Mouse (Mus musculus): ENCODE data around the gene Foxg1. TPM values are rescaled to one million over a fixed set of nuclear protein-coding genes. Genes with fewer than 3 reads are reported as not detected.
A peak's percentile ranks its signal among the peaks of the same experiment; 100 is the strongest.

Gene Foxg1
- total and polyA plus RNA-seq, 2 experiments from 2014 or later: 50.8 to 79.4 TPM

GRCm38 (mm10) chr12:49391305-49392040, 9.0 kb downstream of the Foxg1 start:
- H3K36me3 ChIP-seq (ENCODE audit: insufficient read depth): peaks cover 10% of the 10 kb centered on the region
- H3K27me3 ChIP-seq (ENCODE audit: insufficient read depth, low read length): no peaks in the 10 kb centered on the region
- ATAC-seq: peak; percentile 74
- peak overlapping the region; percentile 98 for H3K9ac ChIP-seq
- H3K4me2 ChIP-seq (ENCODE audit: low read depth): peak overlapping the region; percentile 86
- TF ChIP-seq CTCF (IDR thresholded peaks at IDR 0.05; ENCODE audit: low read depth): peak; percentile 57
- peak; percentile 89 for DNase-seq
- peak overlapping the region; percentile 98 for H3K27ac ChIP-seq (ENCODE audit: low read depth, low read length)
- H3K4me3 ChIP-seq (ENCODE audit: low read depth, low read length): peak overlapping the region; percentile 54
- WGBS: under 1% methylated on average over 42 of the region's 42 CpGs
- H3K9me3 ChIP-seq (ENCODE audit: low read length): no peaks in the 10 kb centered on the region
- no peaks in the 10 kb centered on the region for H3K4me1 ChIP-seq (ENCODE audit: insufficient read depth)

GRCm38 (mm10) chr12:49392041-49392390, 9.6 kb downstream of the Foxg1 start:
- Histone ChIP-seq H3K4me2 (ENCODE audit: low read depth) (peak overlapping the region; percentile 86), H3K4me1 (ENCODE audit: insufficient read depth) (no peaks in the 10 kb centered on the region), H3K27me3 (ENCODE audit: insufficient read depth, low read length) (no peaks in the 10 kb centered on the region), H3K9ac (peak overlapping the region; percentile 98), H3K27ac (ENCODE audit: low read depth, low read length) (peak overlapping the region; percentile 98), H3K9me3 (ENCODE audit: low read length) (no peaks in the 10 kb centered on the region), H3K36me3 (ENCODE audit: insufficient read depth) (peaks cover 10% of the 10 kb centered on the region), H3K4me3 (ENCODE audit: low read depth, low read length) (peak overlapping the region; percentile 54)
- DNase-seq: no peak
- ATAC-seq: no peak
- 1% methylated on average over 10 of the region's 10 CpGs for WGBS
- no peak for TF ChIP-seq CTCF (IDR thresholded peaks at IDR 0.05; ENCODE audit: low read depth)

GRCm38 (mm10) chr12:49392876-49393275, 10.4 kb downstream of the Foxg1 start:
- Histone ChIP-seq H3K4me2 (ENCODE audit: low read depth) (peak overlapping the region; percentile 86), H3K9ac (peak overlapping the region; percentile 98), H3K27me3 (ENCODE audit: insufficient read depth, low read length) (no peaks in the 10 kb centered on the region), H3K36me3 (ENCODE audit: insufficient read depth) (peaks cover 12% of the 10 kb centered on the region), H3K4me3 (ENCODE audit: low read depth, low read length) (peak overlapping the region; percentile 54), H3K27ac (ENCODE audit: low read depth, low read length) (peak overlapping the region; percentile 98), H3K4me1 (ENCODE audit: insufficient read depth) (peaks cover 6% of the 10 kb centered on the region; the same call in 1 of the 2 replicates), H3K9me3 (ENCODE audit: low read length) (no peaks in the 10 kb centered on the region)
- ATAC-seq: no peak
- DNase-seq: no peak
- no peak for TF ChIP-seq CTCF (IDR thresholded peaks at IDR 0.05; ENCODE audit: low read depth)
- under 1% methylated on average over 5 of the region's 5 CpGs for WGBS

GRCm38 (mm10) chr12:49393639-49394038, 11.2 kb downstream of the Foxg1 start:
- peak; percentile 70 for DNase-seq
- Histone ChIP-seq H3K9ac (peak overlapping the region; percentile 82), H3K27me3 (ENCODE audit: insufficient read depth, low read length) (no peaks in the 10 kb centered on the region), H3K27ac (ENCODE audit: low read depth, low read length) (peak overlapping the region; percentile 91), H3K4me3 (ENCODE audit: low read depth, low read length) (peak overlapping the region; percentile 54), H3K9me3 (ENCODE audit: low read length) (no peaks in the 10 kb centered on the region), H3K4me1 (ENCODE audit: insufficient read depth) (peaks cover 6% of the 10 kb centered on the region; the same call in 1 of the 2 replicates), H3K4me2 (ENCODE audit: low read depth) (peak overlapping the region; percentile 66), H3K36me3 (ENCODE audit: insufficient read depth) (peaks cover 15% of the 10 kb centered on the region)
- TF ChIP-seq CTCF (IDR thresholded peaks at IDR 0.05; ENCODE audit: low read depth): no peak
- ATAC-seq: no peak
- WGBS: 2% methylated on average over 3 of the region's 3 CpGs

- peaks cover 6% of the 10 kb centered on the region; the same call in 1 of the 2 replicates for H3K4me1 ChIP-seq (ENCODE audit: insufficient read depth)
- H3K4me3 ChIP-seq (ENCODE audit: low read depth, low read length): peak overlapping the region; percentile 54
- 2% methylated on average over 1 of the region's 1 CpGs for WGBS
- peak overlapping the region; percentile 66 for H3K4me2 ChIP-seq (ENCODE audit: low read depth)
- peak overlapping the region; percentile 91 for H3K27ac ChIP-seq (ENCODE audit: low read depth, low read length)
- H3K36me3 ChIP-seq (ENCODE audit: insufficient read depth): peaks cover 15% of the 10 kb centered on the region
- H3K27me3 ChIP-seq (ENCODE audit: insufficient read depth, low read length): no peaks in the 10 kb centered on the region
- no peak for TF ChIP-seq CTCF (IDR thresholded peaks at IDR 0.05; ENCODE audit: low read depth)
- no peaks in the 10 kb centered on the region for H3K9me3 ChIP-seq (ENCODE audit: low read length)
- DNase-seq (peak; percentile 67), ATAC-seq (no peak)
- peak overlapping the region; percentile 82 for H3K9ac ChIP-seq
Observed at GRCm38 (mm10) chr12:49394181-49394580, 11.7 kb downstream of the Foxg1 start.

- peaks cover 6% of the 10 kb centered on the region; the same call in 1 of the 2 replicates for H3K4me1 ChIP-seq (ENCODE audit: insufficient read depth)
- H3K9ac ChIP-seq: peak overlapping the region; percentile 82
- H3K9me3 ChIP-seq (ENCODE audit: low read length): no peaks in the 10 kb centered on the region
- peak; percentile 10; the same call in 1 of the 2 replicates for ATAC-seq
- H3K4me3 ChIP-seq (ENCODE audit: low read depth, low read length): peak overlapping the region; percentile 54
- H3K27ac ChIP-seq (ENCODE audit: low read depth, low read length): peak overlapping the region; percentile 91
- peaks cover 15% of the 10 kb centered on the region for H3K36me3 ChIP-seq (ENCODE audit: insufficient read depth)
- WGBS: 2% methylated on average over 17 of the region's 17 CpGs
- peak; percentile 81 for DNase-seq
- peak overlapping the region; percentile 66 for H3K4me2 ChIP-seq (ENCODE audit: low read depth)
- TF ChIP-seq CTCF (IDR thresholded peaks at IDR 0.05; ENCODE audit: low read depth): no peak
- no peaks in the 10 kb centered on the region for H3K27me3 ChIP-seq (ENCODE audit: insufficient read depth, low read length)
Observed at GRCm38 (mm10) chr12:49394836-49395235, 12.4 kb downstream of the Foxg1 start.

GRCm38 (mm10) chr12:49395969-49396368, 13.5 kb downstream of the Foxg1 start:
- H3K27ac ChIP-seq (ENCODE audit: low read depth, low read length): peak overlapping the region; percentile 50; the same call in 1 of the 2 replicates
- DNase-seq (peak; percentile 60), ATAC-seq (no peak)
- peak overlapping the region; percentile 51 for H3K9ac ChIP-seq
- WGBS: 10% methylated on average over 2 of the region's 2 CpGs
- peak overlapping the region; percentile 19; the same call in 1 of the 2 replicates for H3K4me3 ChIP-seq (ENCODE audit: low read depth, low read length)
- TF ChIP-seq CTCF (IDR thresholded peaks at IDR 0.05; ENCODE audit: low read depth): no peak
- H3K9me3 ChIP-seq (ENCODE audit: low read length): no peaks in the 10 kb centered on the region
- H3K36me3 ChIP-seq (ENCODE audit: insufficient read depth): peaks cover 14% of the 10 kb centered on the region
- peak overlapping the region; percentile 42 for H3K4me2 ChIP-seq (ENCODE audit: low read depth)
- H3K4me1 ChIP-seq (ENCODE audit: insufficient read depth): peaks cover 6% of the 10 kb centered on the region; the same call in 1 of the 2 replicates
- H3K27me3 ChIP-seq (ENCODE audit: insufficient read depth, low read length): no peaks in the 10 kb centered on the region

Measured in forebrain, postnatal 0 days (tissue).